Mouse (Mus musculus) neural tube, embryonic 12.5 days (tissue): ENCODE data around the gene Pappa2. TPM values are rescaled to one million over a fixed set of nuclear protein-coding genes. Genes with fewer than 3 reads are reported as not detected.

Experiments
- ATAC-seq: fragments of 200-750 bp; cut with Nextera tagmentation; 2 replicates; pipeline ENCODE4 v1.8.0; 2017; ENCODE audit warnings: low read depth, mild to moderate bottlenecking, moderate TSS enrichment, moderate library complexity; ENCODE audit not compliant: low FRiP score
- H3K27ac ChIP-seq: fragments of 300-500 bp; sonication (generic); 2 replicates; pipeline ENCODE4 v1.5.1; 2016
- H3K27me3 ChIP-seq: fragments of 300-500 bp; sonication (generic); replicated peaks from 2 replicates; pipeline ENCODE4 v1.6.1; 2016; ENCODE audit warnings: mild to moderate bottlenecking
- H3K36me3 ChIP-seq: fragments of 300-500 bp; sonication (generic); 2 replicates; pipeline ENCODE4 v1.6.1; 2016; ENCODE audit warnings: mild to moderate bottlenecking
- H3K4me1 ChIP-seq: fragments of 300-500 bp; sonication (generic); 2 replicates; pipeline ENCODE4 v1.6.1; 2016
- H3K4me2 ChIP-seq: fragments of 300-500 bp; sonication (generic); replicated peaks from 2 replicates; pipeline ENCODE4 v1.6.1; 2016; ENCODE audit warnings: mild to moderate bottlenecking
- H3K4me3 ChIP-seq: fragments of 300-500 bp; sonication (generic); 2 replicates; pipeline ENCODE4 v1.5.1; 2016
- H3K9ac ChIP-seq: fragments of 300-500 bp; sonication (generic); 2 replicates; pipeline ENCODE4 v1.6.1; 2016; ENCODE audit warnings: mild to moderate bottlenecking
- H3K9me3 ChIP-seq: fragments of 300-500 bp; sonication (generic); 2 replicates; pipeline ENCODE4 v1.6.1; 2016; ENCODE audit warnings: mild to moderate bottlenecking
- WGBS: fragments of 180-500 bp; shearing (Covaris S2); methylation state at CpG from one replicate; pipeline ENCODE4 v1.1.7; 2016; 5-methylcytosine and 5-hydroxymethylcytosine counted together
- polyA plus RNA-seq: library from polyadenylated mRNA; unstranded; fragments of >200 nt; fragmentation: Nextera tagmentation; extraction: Ambion mirVana; gene quantifications from 2 replicates; pipeline ENCODE4 v1.2.1, GENCODE M21; 2016

Pappa2 gene
- polyA plus RNA-seq, 1 experiment from 2014 or later, result 5.0 TPM

- no peak for ATAC-seq
- WGBS, result 88% methylated on average over 2 of the region's 2 CpGs
- no peak overlapping the region for H3K9ac ChIP-seq
- no peaks in the 10 kb centered on the region for H3K4me1 ChIP-seq
- no peak overlapping the region for H3K27ac ChIP-seq
- H3K4me3 ChIP-seq, result no peak overlapping the region
- no peak overlapping the region for H3K4me2 ChIP-seq
- H3K36me3 ChIP-seq, result no peaks in the 10 kb centered on the region
- no peaks in the 10 kb centered on the region for H3K27me3 ChIP-seq
- no peaks in the 10 kb centered on the region for H3K9me3 ChIP-seq
These were observed 160.6 kb downstream of the Pappa2 start for GRCm38 (mm10) chr1:158819676-158820075.

- Histone ChIP-seq H3K4me1 (no peaks in the 10 kb centered on the region), H3K27me3 (no peaks in the 10 kb centered on the region), H3K36me3 (no peaks in the 10 kb centered on the region), H3K4me3 (no peak overlapping the region), H3K27ac (no peak overlapping the region), H3K9me3 (no peaks in the 10 kb centered on the region), H3K4me2 (no peak overlapping the region), H3K9ac (no peak overlapping the region)
- WGBS, result 93% methylated on average over 3 of the region's 3 CpGs
- no peak for ATAC-seq
These were observed 163.8 kb downstream of the Pappa2 start for GRCm38 (mm10) chr1:158816479-158816878.

GRCm38 (mm10) chr1:158811887-158812286 lies 168.4 kb downstream of the Pappa2 start:
- no peak for ATAC-seq
- WGBS, result 60% methylated on average over 3 of the region's 3 CpGs
- Histone ChIP-seq H3K27ac (no peak overlapping the region), H3K9me3 (no peaks in the 10 kb centered on the region), H3K4me1 (no peaks in the 10 kb centered on the region), H3K4me2 (no peak overlapping the region), H3K4me3 (no peak overlapping the region), H3K36me3 (no peaks in the 10 kb centered on the region), H3K9ac (no peak overlapping the region), H3K27me3 (no peaks in the 10 kb centered on the region)

- no peak overlapping the region for H3K9ac ChIP-seq
- 91% methylated on average over 5 of the region's 5 CpGs for WGBS
- H3K27ac ChIP-seq, result no peak overlapping the region
- no peak overlapping the region for H3K4me2 ChIP-seq
- H3K9me3 ChIP-seq, result no peaks in the 10 kb centered on the region
- no peak for ATAC-seq
- no peaks in the 10 kb centered on the region for H3K4me1 ChIP-seq
- H3K27me3 ChIP-seq, result no peaks in the 10 kb centered on the region
- H3K4me3 ChIP-seq, result no peak overlapping the region
- no peaks in the 10 kb centered on the region for H3K36me3 ChIP-seq
These were observed 204.8 kb downstream of the Pappa2 start for GRCm38 (mm10) chr1:158775486-158775885.

GRCm38 (mm10) chr1:158773102-158773501 lies 207.2 kb downstream of the Pappa2 start:
- Histone ChIP-seq H3K4me3 (no peak overlapping the region), H3K4me1 (no peaks in the 10 kb centered on the region), H3K9me3 (no peaks in the 10 kb centered on the region), H3K27me3 (no peaks in the 10 kb centered on the region), H3K9ac (no peak overlapping the region), H3K4me2 (no peak overlapping the region), H3K27ac (no peak overlapping the region), H3K36me3 (no peaks in the 10 kb centered on the region)
- ATAC-seq, result no peak

- Histone ChIP-seq H3K27me3 (no peaks in the 10 kb centered on the region), H3K4me1 (no peaks in the 10 kb centered on the region), H3K9me3 (no peaks in the 10 kb centered on the region), H3K27ac (no peak overlapping the region), H3K4me2 (no peak overlapping the region), H3K4me3 (no peak overlapping the region), H3K36me3 (no peaks in the 10 kb centered on the region), H3K9ac (no peak overlapping the region)
- ATAC-seq, result no peak
- 92% methylated on average over 4 of the region's 4 CpGs for WGBS
These were observed 209.5 kb downstream of the Pappa2 start for GRCm38 (mm10) chr1:158770756-158771155.

- no peak overlapping the region for H3K9ac ChIP-seq
- no peak overlapping the region for H3K27ac ChIP-seq
- H3K27me3 ChIP-seq, result no peaks in the 10 kb centered on the region
- 84% methylated on average over 7 of the region's 7 CpGs for WGBS
- H3K4me3 ChIP-seq, result no peak overlapping the region
- ATAC-seq, result no peak
- no peaks in the 10 kb centered on the region for H3K9me3 ChIP-seq
- H3K36me3 ChIP-seq, result no peaks in the 10 kb centered on the region
- H3K4me1 ChIP-seq, result no peaks in the 10 kb centered on the region
- H3K4me2 ChIP-seq, result no peak overlapping the region
These were observed 210.1 kb downstream of the Pappa2 start for GRCm38 (mm10) chr1:158770036-158770655.

- H3K4me3 ChIP-seq, result no peak overlapping the region
- H3K4me2 ChIP-seq, result no peak overlapping the region
- H3K4me1 ChIP-seq, result no peaks in the 10 kb centered on the region
- no peak overlapping the region for H3K27ac ChIP-seq
- ATAC-seq, result no peak
- H3K9ac ChIP-seq, result no peak overlapping the region
- H3K9me3 ChIP-seq, result no peaks in the 10 kb centered on the region
- no peaks in the 10 kb centered on the region for H3K36me3 ChIP-seq
- no peaks in the 10 kb centered on the region for H3K27me3 ChIP-seq
- 72% methylated on average over 2 of the region's 2 CpGs for WGBS
These were observed 214.4 kb downstream of the Pappa2 start for GRCm38 (mm10) chr1:158765842-158766241.

GRCm38 (mm10) chr1:158764727-158765126 lies 215.6 kb downstream of the Pappa2 start:
- no peak overlapping the region for H3K9ac ChIP-seq
- H3K27me3 ChIP-seq, result no peaks in the 10 kb centered on the region
- 84% methylated on average over 6 of the region's 6 CpGs for WGBS
- H3K4me2 ChIP-seq, result no peak overlapping the region
- H3K4me3 ChIP-seq, result no peak overlapping the region
- no peaks in the 10 kb centered on the region for H3K36me3 ChIP-seq
- H3K27ac ChIP-seq, result no peak overlapping the region
- no peaks in the 10 kb centered on the region for H3K9me3 ChIP-seq
- H3K4me1 ChIP-seq, result no peaks in the 10 kb centered on the region
- no peak for ATAC-seq

- no peaks in the 10 kb centered on the region for H3K36me3 ChIP-seq
- H3K27me3 ChIP-seq, result no peaks in the 10 kb centered on the region
- no peak overlapping the region for H3K9ac ChIP-seq
- no peak overlapping the region for H3K4me3 ChIP-seq
- H3K9me3 ChIP-seq, result no peaks in the 10 kb centered on the region
- no peak for ATAC-seq
- H3K4me1 ChIP-seq, result no peaks in the 10 kb centered on the region
- H3K4me2 ChIP-seq, result no peak overlapping the region
- no peak overlapping the region for H3K27ac ChIP-seq
These were observed 216.1 kb downstream of the Pappa2 start for GRCm38 (mm10) chr1:158764211-158764610.

- H3K9ac ChIP-seq, result no peak overlapping the region
- H3K27ac ChIP-seq, result no peak overlapping the region
- 0 out of 2 replicates have a peak, but pooled peaks cover 3% of the 10 kb centered on the region for H3K4me1 ChIP-seq
- H3K27me3 ChIP-seq, result no peaks in the 10 kb centered on the region
- WGBS, result 73% methylated on average over 10 of the region's 10 CpGs
- H3K9me3 ChIP-seq, result no peaks in the 10 kb centered on the region
- H3K4me3 ChIP-seq, result no peak overlapping the region
- no peak overlapping the region for H3K4me2 ChIP-seq
- no peaks in the 10 kb centered on the region for H3K36me3 ChIP-seq
- ATAC-seq, result no peak
These were observed 231.8 kb downstream of the Pappa2 start for GRCm38 (mm10) chr1:158748356-158749096.

- no peaks in the 10 kb centered on the region for H3K36me3 ChIP-seq
- ATAC-seq, result no peak
- no peak overlapping the region for H3K4me2 ChIP-seq
- H3K9ac ChIP-seq, result no peak overlapping the region
- no peak overlapping the region for H3K4me3 ChIP-seq
- H3K27me3 ChIP-seq, result no peaks in the 10 kb centered on the region
- no peaks in the 10 kb centered on the region for H3K4me1 ChIP-seq
- H3K9me3 ChIP-seq, result no peaks in the 10 kb centered on the region
- no peak overlapping the region for H3K27ac ChIP-seq
- 65% methylated on average over 5 of the region's 5 CpGs for WGBS
These were observed 238.8 kb downstream of the Pappa2 start for GRCm38 (mm10) chr1:158741449-158741848.

- no peaks in the 10 kb centered on the region for H3K27me3 ChIP-seq
- H3K4me1 ChIP-seq, result no peaks in the 10 kb centered on the region
- H3K4me2 ChIP-seq, result no peak overlapping the region
- 79% methylated on average over 5 of the region's 5 CpGs for WGBS
- no peak overlapping the region for H3K27ac ChIP-seq
- no peaks in the 10 kb centered on the region for H3K36me3 ChIP-seq
- ATAC-seq, result no peak
- H3K9me3 ChIP-seq, result no peaks in the 10 kb centered on the region
- no peak overlapping the region for H3K4me3 ChIP-seq
- H3K9ac ChIP-seq, result no peak overlapping the region
These were observed 239.3 kb downstream of the Pappa2 start for GRCm38 (mm10) chr1:158740949-158741348.
